Mouse (Mus musculus) kidney, adult 8-10 months (tissue): ENCODE data around the gene Gnpda2.

ENCODE experiments used
- DNase-seq, 2 experiments: peaks; one replicate each; pipeline ENCODE4 v3.0.0; 2022

The Gnpda2 gene

GRCm38 (mm10) chr5:69591640-69592461, at the start of gene Gnpda2:
Gnpda2 (minus strand) TSS chr5:69592340.
- peak; percentile 84 for DNase-seq

- no peak for DNase-seq
Observed at GRCm38 (mm10) chr5:69634766-69635165, 42.6 kb upstream of the Gnpda2 start.

GRCm38 (mm10) chr5:69620899-69621298, 28.8 kb upstream of the Gnpda2 start:
- no peak for DNase-seq

DNA sequence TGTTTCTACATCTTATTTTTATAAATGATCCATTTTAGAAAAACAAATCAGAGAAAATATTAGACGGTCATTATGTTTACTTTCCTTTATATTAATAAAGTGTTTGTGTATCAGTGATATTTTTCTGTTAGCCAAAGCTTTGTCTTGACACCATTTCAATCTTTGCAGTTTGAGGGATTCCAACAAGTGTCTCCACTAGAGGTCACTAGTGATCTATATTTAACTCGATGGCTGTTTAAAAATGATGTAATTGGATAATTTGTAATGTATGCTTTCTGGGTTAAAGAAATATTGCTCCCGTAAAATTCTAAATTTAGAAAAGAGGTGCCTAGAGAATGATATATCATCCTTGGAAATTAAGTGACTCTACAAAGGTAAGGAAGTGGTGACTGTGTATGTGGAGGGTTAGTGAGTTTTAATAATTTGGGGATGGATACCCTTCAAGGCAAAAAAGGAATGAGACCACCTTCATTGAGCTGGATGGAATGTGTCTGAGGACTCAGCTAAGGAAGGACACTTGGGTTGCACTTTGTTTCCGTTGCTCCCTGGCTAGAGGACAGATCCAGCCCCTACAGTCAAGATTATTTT, 21.2 kb upstream of the Gnpda2 start:
- no peak for DNase-seq

DNA sequence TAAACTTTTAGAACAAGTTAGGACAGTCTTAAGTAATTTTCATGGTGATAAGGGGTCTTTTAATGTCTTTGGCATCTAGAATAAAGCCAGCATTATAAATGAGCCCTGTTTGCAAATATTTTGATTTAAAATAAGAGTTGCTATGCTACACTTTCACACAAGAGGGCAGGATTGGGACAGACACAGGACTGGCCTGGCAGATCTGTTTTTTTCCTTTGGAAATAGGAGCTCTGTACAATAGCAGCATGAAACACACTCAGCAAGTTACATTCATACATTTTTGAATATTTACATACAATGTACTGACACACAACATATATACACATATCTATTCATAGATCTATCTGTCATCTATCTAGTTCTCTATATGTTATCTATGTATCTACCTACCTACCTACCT, 8.9 kb upstream of the Gnpda2 start:
- no peak for DNase-seq

DNA sequence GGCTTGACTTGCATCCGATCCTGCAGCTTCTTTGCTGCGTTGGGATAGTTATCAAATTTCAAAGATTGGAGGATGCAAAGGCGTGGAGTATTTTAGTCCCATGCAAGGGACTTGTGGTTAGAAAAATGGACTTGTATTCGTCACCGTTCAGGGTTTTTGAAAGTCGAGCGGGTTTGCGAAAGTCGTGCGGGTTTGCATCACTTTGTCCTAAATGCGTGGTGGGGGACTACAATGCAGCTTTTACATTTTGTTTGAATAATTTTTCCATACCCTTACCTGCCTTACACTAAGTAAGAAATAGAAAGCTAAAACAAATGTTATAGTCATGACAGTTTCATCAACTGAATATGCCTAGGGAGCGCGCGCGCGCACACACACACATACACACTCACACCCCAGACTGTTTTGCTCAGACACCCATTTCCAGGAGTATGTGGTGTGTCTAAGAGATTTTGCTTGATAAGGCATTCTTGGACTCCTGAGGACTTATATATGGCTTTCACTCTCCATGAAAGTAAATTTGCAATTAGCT, 34.7 kb downstream of the Gnpda2 start:
- no peak for DNase-seq

DNA sequence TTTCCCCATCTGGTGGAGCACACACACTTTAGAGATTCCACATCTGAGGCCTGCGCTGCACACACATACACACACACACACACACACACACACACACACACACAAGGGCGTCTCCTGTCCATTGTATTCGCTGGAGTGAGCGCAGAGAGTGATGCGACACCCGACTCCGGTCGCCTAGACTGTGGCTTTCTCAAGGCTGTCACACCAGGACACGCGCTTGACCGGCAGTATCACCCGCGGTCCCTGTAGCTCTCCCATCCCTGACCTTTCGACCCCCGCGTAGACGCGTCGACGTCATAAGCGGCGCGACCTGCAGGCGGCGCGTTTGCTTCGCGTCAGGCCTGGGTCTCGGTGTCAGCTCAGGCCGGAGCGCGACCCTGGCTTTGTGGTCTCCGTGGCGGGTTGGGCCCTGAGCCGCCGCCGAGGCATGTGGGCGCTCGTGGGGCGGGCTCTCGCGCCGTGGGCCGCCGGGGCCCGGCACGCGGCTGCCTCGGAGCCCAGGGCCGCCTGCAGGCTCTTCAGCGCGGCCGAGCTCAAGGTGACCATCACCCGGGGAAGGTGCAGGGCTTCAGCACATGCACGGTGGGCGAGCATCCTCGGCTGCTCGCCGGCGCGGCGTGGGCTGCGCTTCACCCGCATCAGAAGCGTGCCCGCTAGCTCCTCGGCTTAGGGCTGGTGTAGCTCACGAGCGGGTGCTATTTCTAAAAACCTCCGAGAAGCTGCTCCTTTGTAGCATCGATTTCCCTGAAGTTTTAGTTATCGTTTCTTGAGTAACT, 35.3 kb downstream of the Gnpda2 start, which contains the start of gene Guf1:
Guf1 (plus strand) TSS at position 296 of the 776 bp plus-strand sequence.
- peak; percentile 88 to 93 for DNase-seq

DNA sequence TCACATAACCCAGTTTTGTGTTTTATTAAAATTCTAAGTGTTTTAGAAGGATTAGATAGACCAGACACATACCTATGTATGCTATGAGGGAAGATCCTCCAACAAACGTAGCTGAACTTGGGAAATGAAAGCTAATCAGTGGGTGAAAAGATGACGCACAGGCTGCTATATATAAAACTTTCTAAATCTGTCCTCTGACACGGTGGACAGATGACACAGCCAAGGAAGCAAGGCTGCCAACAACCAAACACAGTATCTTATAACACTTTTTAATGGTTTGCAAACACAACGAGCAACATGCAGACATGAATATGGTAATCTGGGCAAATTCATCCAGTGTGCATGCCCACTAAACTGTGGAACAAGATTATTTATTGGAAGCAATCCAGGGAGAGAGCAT, 49.7 kb downstream of the Gnpda2 start, which contains the start of gene Yipf7:
Yipf7 (minus strand) TSS at position 160 of the 400 bp plus-strand sequence.
- DNase-seq: no peak

DNA sequence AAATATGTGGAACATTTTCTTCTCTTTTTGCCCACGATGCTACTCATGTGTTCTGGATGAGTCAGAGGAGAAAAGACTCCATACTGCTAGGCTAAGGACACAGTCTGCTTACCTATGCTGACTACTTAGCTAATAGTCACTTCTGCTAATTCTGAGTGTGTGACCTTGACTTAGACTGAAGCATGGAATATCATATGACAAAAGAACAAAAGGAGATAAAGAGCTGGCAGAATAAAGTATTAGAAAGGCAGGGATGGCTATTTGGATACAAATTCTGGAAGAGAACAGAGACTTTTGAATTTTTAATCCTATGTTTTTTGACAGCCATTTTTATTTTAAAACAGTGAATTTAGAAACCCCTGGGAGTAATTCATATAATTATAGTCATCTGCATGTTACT, 50.5 kb downstream of the Gnpda2 start:
- DNase-seq: no peak

DNA sequence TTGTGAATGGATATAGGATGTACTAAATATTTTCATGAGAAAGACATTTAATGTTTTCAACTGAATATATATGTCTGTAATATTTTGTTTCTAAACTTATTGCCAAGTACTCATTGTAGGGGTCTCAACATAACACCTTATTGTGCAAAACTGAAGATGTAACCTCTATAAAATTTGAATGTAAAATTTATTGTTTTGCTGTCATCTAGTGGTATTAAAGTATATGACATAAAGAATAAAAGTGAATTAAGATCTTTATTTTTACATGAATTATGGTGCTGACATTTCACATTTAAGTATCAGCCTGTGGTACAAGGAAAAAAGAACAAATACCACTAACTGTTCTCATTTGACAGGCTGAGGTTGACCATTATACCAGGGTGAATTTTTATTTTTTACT, 68.2 kb downstream of the Gnpda2 start:
- no peak for DNase-seq
